Mouse (Mus musculus): ENCODE results near the gene Prim2. TPM values are rescaled to one million over a fixed set of nuclear protein-coding genes. Genes with fewer than 3 reads are reported as not detected.

The Prim2 gene
- polyA plus RNA-seq, 1 experiment from 2014 or later: 42.6 TPM

- Histone ChIP-seq H3K27ac (no peak overlapping the region), H3K9ac (no peak overlapping the region), H3K9me3 (peaks cover 6% of the 10 kb centered on the region; the same call in 1 of the 2 replicates), H3K4me2 (replicated peaks) (no peak overlapping the region), H3K36me3 (no peaks in the 10 kb centered on the region), H3K27me3 (no peaks in the 10 kb centered on the region), H3K4me3 (no peak overlapping the region), H3K4me1 (peaks cover 5% of the 10 kb centered on the region; the same call in 1 of the 2 replicates)
- WGBS: 85% methylated on average over 5 of the region's 5 CpGs
- ATAC-seq (ENCODE audit: insufficient number of reproducible peaks, insufficient read depth, low FRiP score, low TSS enrichment): no peak
These were observed 70.5 kb downstream of the Prim2 start for GRCm38 (mm10) chr1:33599019-33599667.

- Histone ChIP-seq H3K9ac (no peak overlapping the region), H3K4me2 (replicated peaks) (no peak overlapping the region), H3K4me1 (peaks cover 5% of the 10 kb centered on the region; the same call in 1 of the 2 replicates), H3K27ac (no peak overlapping the region), H3K36me3 (no peaks in the 10 kb centered on the region), H3K9me3 (peaks cover 6% of the 10 kb centered on the region; the same call in 1 of the 2 replicates), H3K27me3 (no peaks in the 10 kb centered on the region), H3K4me3 (no peak overlapping the region)
- ATAC-seq (ENCODE audit: insufficient number of reproducible peaks, insufficient read depth, low FRiP score, low TSS enrichment): no peak
- 87% methylated on average over 1 of the region's 1 CpGs for whole genome bisulfite sequencing
These were observed 72.6 kb downstream of the Prim2 start for GRCm38 (mm10) chr1:33597043-33597442.

GRCm38 (mm10) chr1:33595936-33596335 is 73.7 kb downstream of the Prim2 start:
- WGBS: 81% methylated on average over 2 of the region's 2 CpGs
- H3K9ac ChIP-seq: no peak overlapping the region
- ATAC-seq (ENCODE audit: insufficient number of reproducible peaks, insufficient read depth, low FRiP score, low TSS enrichment): no peak
- peaks cover 6% of the 10 kb centered on the region; the same call in 1 of the 2 replicates for H3K9me3 ChIP-seq
- no peaks in the 10 kb centered on the region for H3K36me3 ChIP-seq
- H3K27ac ChIP-seq: no peak overlapping the region
- H3K4me2 ChIP-seq (replicated peaks): no peak overlapping the region
- no peak overlapping the region for H3K4me3 ChIP-seq
- H3K27me3 ChIP-seq: no peaks in the 10 kb centered on the region
- peaks cover 5% of the 10 kb centered on the region; the same call in 1 of the 2 replicates for H3K4me1 ChIP-seq

- H3K9me3 ChIP-seq: peaks cover 6% of the 10 kb centered on the region; the same call in 1 of the 2 replicates
- H3K9ac ChIP-seq: no peak overlapping the region
- H3K4me2 ChIP-seq (replicated peaks): no peak overlapping the region
- peaks cover 6% of the 10 kb centered on the region; the same call in 1 of the 2 replicates for H3K4me1 ChIP-seq
- ATAC-seq (ENCODE audit: insufficient number of reproducible peaks, insufficient read depth, low FRiP score, low TSS enrichment): no peak
- WGBS: 73% methylated on average over 2 of the region's 2 CpGs
- H3K36me3 ChIP-seq: no peaks in the 10 kb centered on the region
- H3K4me3 ChIP-seq: no peak overlapping the region
- no peak overlapping the region for H3K27ac ChIP-seq
- H3K27me3 ChIP-seq: no peaks in the 10 kb centered on the region
These were observed 74.6 kb downstream of the Prim2 start for GRCm38 (mm10) chr1:33594966-33595365.

GRCm38 (mm10) chr1:33593718-33594388 is 75.7 kb downstream of the Prim2 start:
- ATAC-seq (ENCODE audit: insufficient number of reproducible peaks, insufficient read depth, low FRiP score, low TSS enrichment): no peak
- Histone ChIP-seq H3K36me3 (no peaks in the 10 kb centered on the region), H3K9ac (no peak overlapping the region), H3K4me1 (peaks cover 13% of the 10 kb centered on the region; the same call in 1 of the 2 replicates), H3K27ac (no peak overlapping the region), H3K4me3 (no peak overlapping the region), H3K4me2 (replicated peaks) (no peak overlapping the region), H3K9me3 (peaks cover 6% of the 10 kb centered on the region; the same call in 1 of the 2 replicates), H3K27me3 (no peaks in the 10 kb centered on the region)
- 87% methylated on average over 4 of the region's 4 CpGs for WGBS

GRCm38 (mm10) chr1:33591997-33592608 is 77.5 kb downstream of the Prim2 start:
- 92% methylated on average over 7 of the region's 7 CpGs for WGBS
- Histone ChIP-seq H3K36me3 (no peaks in the 10 kb centered on the region), H3K27me3 (no peaks in the 10 kb centered on the region), H3K4me2 (replicated peaks) (no peak overlapping the region), H3K27ac (no peak overlapping the region), H3K4me1 (peaks cover 13% of the 10 kb centered on the region; the same call in 1 of the 2 replicates), H3K4me3 (no peak overlapping the region), H3K9me3 (no peaks in the 10 kb centered on the region), H3K9ac (no peak overlapping the region)
- ATAC-seq (ENCODE audit: insufficient number of reproducible peaks, insufficient read depth, low FRiP score, low TSS enrichment): no peak

GRCm38 (mm10) chr1:33590556-33591411 is 78.8 kb downstream of the Prim2 start:
- 77% methylated on average over 8 of the region's 8 CpGs for WGBS
- ATAC-seq (ENCODE audit: insufficient number of reproducible peaks, insufficient read depth, low FRiP score, low TSS enrichment): no peak
- H3K9ac ChIP-seq: no peak overlapping the region

GRCm38 (mm10) chr1:33589531-33589930 is 80.1 kb downstream of the Prim2 start:
- Histone ChIP-seq H3K27ac (no peak overlapping the region), H3K4me2 (replicated peaks) (no peak overlapping the region), H3K4me3 (no peak overlapping the region), H3K9me3 (no peaks in the 10 kb centered on the region), H3K9ac (no peak overlapping the region), H3K27me3 (no peaks in the 10 kb centered on the region), H3K4me1 (peaks cover 8% of the 10 kb centered on the region; the same call in 1 of the 2 replicates), H3K36me3 (no peaks in the 10 kb centered on the region)
- no peak for ATAC-seq (ENCODE audit: insufficient number of reproducible peaks, insufficient read depth, low FRiP score, low TSS enrichment)
- WGBS: 34% methylated on average over 2 of the region's 2 CpGs

More at GRCm38 (mm10) chr1:33590556-33591411, 78.8 kb downstream of the Prim2 start:
- Histone ChIP-seq H3K4me2 (replicated peaks) (no peak overlapping the region), H3K27me3 (no peaks in the 10 kb centered on the region), H3K4me1 (peaks cover 13% of the 10 kb centered on the region; the same call in 1 of the 2 replicates), H3K27ac (no peak overlapping the region), H3K9me3 (no peaks in the 10 kb centered on the region), H3K4me3 (no peak overlapping the region), H3K36me3 (no peaks in the 10 kb centered on the region)

GRCm38 (mm10) chr1:33588557-33588956 is 81.0 kb downstream of the Prim2 start:
- Histone ChIP-seq H3K4me3 (no peak overlapping the region), H3K4me2 (replicated peaks) (no peak overlapping the region), H3K4me1 (peaks cover 8% of the 10 kb centered on the region; the same call in 1 of the 2 replicates), H3K9ac (no peak overlapping the region), H3K9me3 (no peaks in the 10 kb centered on the region), H3K27me3 (no peaks in the 10 kb centered on the region), H3K36me3 (no peaks in the 10 kb centered on the region), H3K27ac (no peak overlapping the region)
- 67% methylated on average over 6 of the region's 6 CpGs for WGBS
- ATAC-seq (ENCODE audit: insufficient number of reproducible peaks, insufficient read depth, low FRiP score, low TSS enrichment): no peak

GRCm38 (mm10) chr1:33584590-33584978 is 85.0 kb downstream of the Prim2 start:
- peaks cover 4% of the 10 kb centered on the region; the same call in 1 of the 2 replicates for H3K4me1 ChIP-seq
- ATAC-seq (ENCODE audit: insufficient number of reproducible peaks, insufficient read depth, low FRiP score, low TSS enrichment): no peak
- no peak overlapping the region for H3K9ac ChIP-seq
- no peaks in the 10 kb centered on the region for H3K36me3 ChIP-seq
- H3K4me2 ChIP-seq (replicated peaks): no peak overlapping the region
- no peak overlapping the region for H3K27ac ChIP-seq
- no peak overlapping the region for H3K4me3 ChIP-seq
- H3K9me3 ChIP-seq: no peaks in the 10 kb centered on the region
- H3K27me3 ChIP-seq: no peaks in the 10 kb centered on the region

Measured in embryonic facial prominence, embryonic 12.5 days (tissue).